Mouse (Mus musculus): ENCODE results near the gene Dnah8. TPM values are rescaled to one million over a fixed set of nuclear protein-coding genes. Genes with fewer than 3 reads are reported as not detected.

Gene Dnah8
- polyA plus RNA-seq, 1 experiment from 2014 or later, result 0.82 TPM

DNA sequence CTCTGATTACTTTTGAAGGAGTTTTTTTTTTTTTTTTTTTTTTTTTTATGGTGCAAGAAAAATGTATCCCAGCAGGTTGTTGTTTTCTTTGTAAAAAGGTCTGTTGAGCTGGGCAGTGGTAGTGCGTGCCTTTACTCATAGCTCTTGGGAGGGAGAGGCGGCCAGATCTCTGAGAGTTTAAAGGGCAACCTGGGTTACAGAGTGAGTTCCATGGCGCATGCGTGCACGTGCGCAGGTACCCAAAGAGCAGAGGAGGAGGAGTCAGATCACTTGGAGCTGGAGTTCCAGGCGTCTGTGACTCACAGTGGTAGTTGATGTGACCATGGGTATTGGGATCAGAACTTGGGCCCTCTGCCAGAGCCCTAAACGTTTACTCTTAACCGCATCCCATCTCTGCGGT lies 54.4 kb downstream of the Dnah8 start:
- Histone ChIP-seq H3K27ac (no peak overlapping the region), H3K27me3 (replicated peaks) (no peaks in the 10 kb centered on the region), H3K4me3 (replicated peaks) (no peak overlapping the region), H3K4me2 (replicated peaks) (no peak overlapping the region), H3K36me3 (no peaks in the 10 kb centered on the region), H3K9me3 (no peaks in the 10 kb centered on the region), H3K4me1 (replicated peaks) (no peaks in the 10 kb centered on the region), H3K9ac (no peak overlapping the region)
- no peak for ATAC-seq
- WGBS, result 89% methylated on average over 10 of the region's 10 CpGs

DNA sequence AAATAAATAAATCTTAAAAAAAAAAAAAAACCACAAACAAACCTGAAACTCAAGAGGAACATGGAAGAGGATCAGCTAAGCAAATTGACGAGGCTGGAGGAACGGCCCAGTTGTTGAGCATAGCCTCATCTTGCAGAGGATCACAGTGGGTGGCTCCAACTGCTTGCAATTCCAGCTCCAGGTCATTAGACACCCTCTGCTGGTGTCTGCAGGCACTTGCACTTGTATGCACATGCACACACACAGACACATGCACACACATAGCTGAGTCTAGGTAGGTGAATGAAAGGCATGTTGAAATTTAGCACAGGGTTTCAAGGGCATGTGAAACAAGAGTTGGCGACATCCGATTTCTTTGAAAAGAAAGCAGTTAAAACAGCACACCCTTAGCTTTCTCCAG lies 55.5 kb downstream of the Dnah8 start:
- no peak overlapping the region for H3K4me2 ChIP-seq (replicated peaks)
- no peaks in the 10 kb centered on the region for H3K9me3 ChIP-seq
- H3K4me1 ChIP-seq (replicated peaks), result no peaks in the 10 kb centered on the region
- H3K36me3 ChIP-seq, result no peaks in the 10 kb centered on the region
- H3K4me3 ChIP-seq (replicated peaks), result no peak overlapping the region
- no peak for ATAC-seq
- no peak overlapping the region for H3K9ac ChIP-seq
- no peak overlapping the region for H3K27ac ChIP-seq
- H3K27me3 ChIP-seq (replicated peaks), result no peaks in the 10 kb centered on the region
- 90% methylated on average over 4 of the region's 4 CpGs for WGBS

DNA sequence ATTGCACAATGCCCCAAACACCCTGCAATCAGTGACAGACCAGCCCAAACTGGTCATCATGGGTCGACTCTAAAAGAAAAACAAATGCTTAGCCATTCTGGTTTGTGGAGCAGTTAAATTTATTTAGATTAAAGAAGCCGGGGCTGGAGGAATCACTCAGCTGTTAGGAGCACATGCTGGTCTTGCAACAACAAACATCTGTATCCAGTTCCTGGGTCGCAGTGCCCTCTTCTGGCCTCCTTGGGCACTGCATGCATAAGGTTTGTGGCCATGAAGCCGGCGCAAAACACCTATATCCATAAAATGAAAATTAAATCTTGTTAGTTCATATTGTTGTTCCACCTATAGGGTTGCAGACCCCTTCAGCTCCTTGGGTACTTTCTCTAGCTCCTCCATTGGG lies 57.5 kb downstream of the Dnah8 start:
- H3K27ac ChIP-seq, result no peak overlapping the region
- no peaks in the 10 kb centered on the region for H3K9me3 ChIP-seq
- no peaks in the 10 kb centered on the region for H3K36me3 ChIP-seq
- no peaks in the 10 kb centered on the region for H3K4me1 ChIP-seq (replicated peaks)
- no peaks in the 10 kb centered on the region for H3K27me3 ChIP-seq (replicated peaks)
- H3K4me2 ChIP-seq (replicated peaks), result no peak overlapping the region
- no peak overlapping the region for H3K4me3 ChIP-seq (replicated peaks)
- no peak overlapping the region for H3K9ac ChIP-seq
- 23% methylated on average over 5 of the region's 5 CpGs for WGBS
- ATAC-seq, result no peak

DNA sequence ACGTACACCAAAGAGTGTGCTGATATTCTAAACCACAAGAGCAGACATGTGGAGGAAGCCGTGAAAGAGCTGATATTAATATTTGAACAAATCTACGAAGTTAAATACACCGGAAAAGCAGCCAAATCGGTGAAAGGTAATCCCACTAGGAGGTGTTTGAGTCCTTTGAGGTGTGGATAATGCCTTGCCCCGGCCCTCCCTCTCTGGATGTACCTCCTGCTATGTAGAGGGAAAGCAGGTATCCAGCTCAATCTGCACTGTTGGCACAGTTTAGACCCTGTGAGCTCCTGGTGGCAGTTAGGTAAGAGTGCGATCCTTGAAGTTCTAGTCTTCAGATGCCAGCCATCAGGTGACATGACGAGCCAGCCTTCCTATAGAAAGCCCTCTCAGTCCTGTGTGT lies 66.0 kb downstream of the Dnah8 start:
- ATAC-seq, result no peak
- Histone ChIP-seq H3K27me3 (replicated peaks) (no peaks in the 10 kb centered on the region), H3K36me3 (no peaks in the 10 kb centered on the region), H3K4me1 (replicated peaks) (no peaks in the 10 kb centered on the region), H3K27ac (no peak overlapping the region), H3K9ac (no peak overlapping the region), H3K4me2 (replicated peaks) (no peak overlapping the region), H3K9me3 (no peaks in the 10 kb centered on the region), H3K4me3 (replicated peaks) (no peak overlapping the region)
- WGBS, result 88% methylated on average over 8 of the region's 8 CpGs

DNA sequence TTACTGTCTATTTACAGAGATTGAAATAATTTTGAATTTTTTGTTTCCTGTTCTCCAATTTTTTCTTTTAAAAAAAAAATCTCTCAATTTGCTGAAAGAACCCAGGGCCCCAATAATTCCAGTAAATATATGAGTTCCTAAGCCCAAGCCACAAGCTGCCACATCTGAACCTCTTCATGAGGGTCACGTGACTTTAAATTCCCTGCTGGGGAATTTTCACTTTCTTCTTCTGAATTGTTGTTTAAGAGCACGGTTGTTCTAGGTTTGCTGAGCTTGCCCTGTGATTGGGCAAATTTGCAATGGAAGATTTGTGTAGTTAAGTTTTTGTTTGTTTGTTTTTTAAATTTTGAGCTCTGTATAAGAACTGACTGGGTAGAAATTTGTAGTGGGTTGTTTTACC lies 67.3 kb downstream of the Dnah8 start:
- no peak overlapping the region for H3K9ac ChIP-seq
- H3K36me3 ChIP-seq, result no peaks in the 10 kb centered on the region
- no peak overlapping the region for H3K4me2 ChIP-seq (replicated peaks)
- no peak for ATAC-seq
- no peak overlapping the region for H3K27ac ChIP-seq
- no peaks in the 10 kb centered on the region for H3K9me3 ChIP-seq
- no peak overlapping the region for H3K4me3 ChIP-seq (replicated peaks)
- no peaks in the 10 kb centered on the region for H3K4me1 ChIP-seq (replicated peaks)
- H3K27me3 ChIP-seq (replicated peaks), result no peaks in the 10 kb centered on the region
- WGBS, result 66% methylated on average over 2 of the region's 2 CpGs

DNA sequence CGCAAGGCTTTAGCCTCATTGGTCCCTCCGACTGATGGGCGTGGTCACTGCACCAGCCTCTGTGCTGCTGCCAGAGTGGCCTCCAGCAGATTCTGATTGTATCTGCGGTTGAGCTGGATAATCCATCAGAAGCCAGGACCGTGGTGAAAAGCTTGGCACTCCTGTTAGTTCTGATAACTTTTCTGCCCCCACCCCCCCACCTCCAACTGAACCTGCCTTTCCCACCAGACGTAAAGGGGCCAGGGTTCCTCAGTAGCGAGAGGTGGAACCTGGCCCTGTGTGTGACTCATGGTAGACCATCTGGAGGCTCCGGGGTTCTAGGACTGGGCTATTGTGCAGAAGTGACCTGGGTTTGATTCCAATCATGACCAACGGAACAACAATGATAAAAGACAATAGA lies 70.1 kb downstream of the Dnah8 start:
- Histone ChIP-seq H3K27ac (no peak overlapping the region), H3K36me3 (no peaks in the 10 kb centered on the region), H3K9me3 (no peaks in the 10 kb centered on the region), H3K27me3 (replicated peaks) (no peaks in the 10 kb centered on the region), H3K4me2 (replicated peaks) (no peak overlapping the region), H3K4me1 (replicated peaks) (no peaks in the 10 kb centered on the region), H3K4me3 (replicated peaks) (no peak overlapping the region), H3K9ac (no peak overlapping the region)
- ATAC-seq, result no peak
- 85% methylated on average over 9 of the region's 9 CpGs for WGBS

DNA sequence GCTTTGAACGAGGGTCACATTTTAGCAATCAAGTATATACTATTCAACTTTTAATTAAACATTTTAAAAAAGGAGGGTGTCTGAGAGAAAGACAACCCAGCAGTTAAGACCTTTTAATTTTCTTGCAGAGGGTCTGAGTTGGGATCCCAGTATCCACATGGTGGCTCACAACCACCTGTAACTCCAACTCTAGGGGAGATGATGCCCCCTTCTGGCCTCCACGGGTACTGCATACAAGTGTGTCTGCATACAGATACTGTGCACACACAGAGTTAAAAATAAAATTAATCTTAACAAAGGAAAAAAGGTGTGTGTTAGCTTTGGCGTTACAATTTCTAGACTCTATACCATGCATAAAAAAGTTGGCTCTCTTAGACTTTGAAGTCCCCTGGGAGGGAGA lies 90.6 kb downstream of the Dnah8 start:
- no peaks in the 10 kb centered on the region for H3K27me3 ChIP-seq (replicated peaks)
- H3K9me3 ChIP-seq, result no peaks in the 10 kb centered on the region
- WGBS, result 64% methylated on average over 3 of the region's 3 CpGs
- no peak overlapping the region for H3K4me3 ChIP-seq (replicated peaks)
- no peak overlapping the region for H3K4me2 ChIP-seq (replicated peaks)
- no peaks in the 10 kb centered on the region for H3K36me3 ChIP-seq
- no peaks in the 10 kb centered on the region for H3K4me1 ChIP-seq (replicated peaks)
- no peak for ATAC-seq
- H3K27ac ChIP-seq, result no peak overlapping the region
- H3K9ac ChIP-seq, result no peak overlapping the region

DNA sequence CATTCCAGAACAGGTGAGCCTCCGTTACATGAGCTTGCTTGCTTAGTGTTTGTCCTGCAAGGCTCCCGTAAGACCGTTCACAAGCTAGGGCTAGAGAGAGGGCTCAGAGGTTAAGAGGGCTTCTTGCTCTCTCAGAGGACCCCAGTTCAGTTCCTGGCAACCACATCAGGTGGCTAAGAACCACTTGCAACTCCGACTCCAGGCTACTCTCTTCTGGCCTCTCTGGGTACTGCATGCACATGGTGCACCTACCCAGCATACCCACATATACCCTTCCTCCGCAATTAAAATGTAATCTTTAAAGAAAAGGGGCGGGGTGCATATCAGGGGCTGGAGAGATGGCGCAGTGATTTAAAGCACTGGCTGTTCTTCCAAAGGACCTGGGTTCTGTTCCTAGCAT lies 94.0 kb downstream of the Dnah8 start:
- no peak for ATAC-seq
- Histone ChIP-seq H3K27ac (no peak overlapping the region), H3K4me1 (replicated peaks) (no peaks in the 10 kb centered on the region), H3K27me3 (replicated peaks) (no peaks in the 10 kb centered on the region), H3K9ac (no peak overlapping the region), H3K4me3 (replicated peaks) (no peak overlapping the region), H3K36me3 (no peaks in the 10 kb centered on the region), H3K4me2 (replicated peaks) (no peak overlapping the region), H3K9me3 (no peaks in the 10 kb centered on the region)
- 95% methylated on average over 7 of the region's 7 CpGs for WGBS

DNA sequence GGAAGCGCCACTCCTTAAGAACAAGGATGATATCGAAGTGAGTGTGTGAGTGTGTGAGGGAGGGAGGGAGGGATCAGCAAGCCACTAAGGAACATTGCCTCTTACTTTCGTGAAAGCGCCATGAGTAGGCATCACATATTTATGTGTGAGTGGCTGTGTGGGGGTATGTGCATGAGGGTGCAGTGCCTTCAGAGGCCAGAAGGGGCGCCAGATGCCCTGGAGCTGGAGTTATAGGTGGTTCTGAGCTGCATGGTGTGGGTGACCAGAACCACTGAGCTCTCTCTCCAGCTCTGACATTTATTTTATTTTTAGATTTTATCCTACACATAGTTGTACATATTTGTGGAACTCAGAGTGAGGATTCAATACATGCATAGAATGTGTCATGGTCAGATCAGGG lies 94.9 kb downstream of the Dnah8 start:
- Histone ChIP-seq H3K9me3 (no peaks in the 10 kb centered on the region), H3K4me2 (replicated peaks) (no peak overlapping the region), H3K27me3 (replicated peaks) (no peaks in the 10 kb centered on the region), H3K36me3 (no peaks in the 10 kb centered on the region), H3K4me1 (replicated peaks) (no peaks in the 10 kb centered on the region), H3K9ac (no peak overlapping the region), H3K4me3 (replicated peaks) (no peak overlapping the region), H3K27ac (no peak overlapping the region)
- ATAC-seq, result no peak
- WGBS, result 88% methylated on average over 5 of the region's 5 CpGs

DNA sequence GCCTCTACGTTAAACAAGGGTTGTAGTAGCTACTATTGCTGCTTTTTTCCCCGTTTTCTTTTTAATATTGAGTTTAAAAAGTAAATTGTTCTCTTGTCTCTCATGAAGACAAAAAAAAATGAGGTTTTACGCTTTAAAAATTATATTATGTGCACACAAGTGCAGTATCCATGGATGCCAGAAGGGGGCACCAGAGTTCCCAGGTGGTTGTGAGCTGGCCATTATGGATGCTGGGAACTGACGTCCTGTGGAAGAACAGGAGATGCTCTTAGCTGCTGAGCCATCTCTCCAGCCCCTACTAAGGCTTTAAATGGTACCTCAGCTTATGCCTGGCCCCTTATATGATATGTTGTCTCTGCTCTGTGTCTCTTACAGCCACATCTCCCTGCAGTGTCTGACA lies 103.6 kb downstream of the Dnah8 start:
- no peak for ATAC-seq
- Histone ChIP-seq H3K36me3 (no peaks in the 10 kb centered on the region), H3K4me2 (replicated peaks) (no peak overlapping the region), H3K4me3 (replicated peaks) (no peak overlapping the region), H3K9ac (no peak overlapping the region), H3K27me3 (replicated peaks) (no peaks in the 10 kb centered on the region), H3K4me1 (replicated peaks) (no peaks in the 10 kb centered on the region), H3K27ac (no peak overlapping the region), H3K9me3 (no peaks in the 10 kb centered on the region)
- WGBS, result 62% methylated on average over 4 of the region's 4 CpGs

DNA sequence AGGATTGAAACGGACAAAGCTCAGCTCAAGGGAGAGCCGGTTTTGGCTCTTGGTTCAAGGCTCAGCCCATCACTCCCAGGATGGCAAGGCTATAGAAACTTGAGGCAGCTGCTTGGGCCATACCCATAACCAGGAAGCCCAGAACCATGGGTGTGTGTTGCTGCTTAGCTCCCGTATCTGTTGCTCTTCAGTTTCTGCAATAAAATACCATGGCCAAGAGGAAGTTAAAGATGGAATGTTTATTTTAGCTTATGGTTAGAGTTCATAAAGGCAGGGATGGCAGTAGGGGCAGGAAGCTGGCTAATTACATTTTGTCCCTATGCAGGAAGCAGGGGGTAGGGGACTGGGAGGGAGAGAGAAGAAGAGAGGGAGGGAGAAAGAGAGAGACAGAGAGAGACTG lies 108.6 kb downstream of the Dnah8 start:
- H3K36me3 ChIP-seq, result no peaks in the 10 kb centered on the region
- 49% methylated on average over 3 of the region's 3 CpGs for WGBS
- no peak overlapping the region for H3K27ac ChIP-seq
- H3K4me2 ChIP-seq (replicated peaks), result no peak overlapping the region
- no peak for ATAC-seq
- H3K9ac ChIP-seq, result no peak overlapping the region
- no peaks in the 10 kb centered on the region for H3K4me1 ChIP-seq (replicated peaks)
- H3K9me3 ChIP-seq, result no peaks in the 10 kb centered on the region
- H3K4me3 ChIP-seq (replicated peaks), result no peak overlapping the region
- H3K27me3 ChIP-seq (replicated peaks), result no peaks in the 10 kb centered on the region

DNA sequence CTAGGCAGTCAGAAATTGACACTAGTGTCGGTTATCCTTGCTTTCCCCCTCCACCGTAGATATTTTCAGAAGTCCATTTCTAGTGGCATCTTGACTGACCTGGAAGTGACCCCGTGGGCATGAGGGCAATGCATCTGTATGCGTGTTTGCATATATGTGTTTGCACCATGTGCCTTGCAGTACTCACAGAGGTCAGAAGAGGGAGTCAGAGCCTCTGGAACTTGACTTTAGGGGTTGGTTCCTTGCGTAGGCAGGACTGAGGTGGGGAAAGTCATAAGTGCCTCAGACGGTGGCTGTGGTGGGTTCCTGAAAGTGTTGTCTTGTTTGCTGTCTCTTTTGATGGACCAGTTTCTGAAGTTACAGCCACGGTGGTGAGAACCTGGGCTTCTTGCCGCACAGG lies 110.6 kb downstream of the Dnah8 start:
- Histone ChIP-seq H3K27me3 (replicated peaks) (no peaks in the 10 kb centered on the region), H3K4me1 (replicated peaks) (no peaks in the 10 kb centered on the region), H3K9ac (no peak overlapping the region), H3K27ac (no peak overlapping the region), H3K9me3 (no peaks in the 10 kb centered on the region), H3K4me3 (replicated peaks) (no peak overlapping the region), H3K4me2 (replicated peaks) (no peak overlapping the region), H3K36me3 (no peaks in the 10 kb centered on the region)
- 88% methylated on average over 8 of the region's 8 CpGs for WGBS
- ATAC-seq, result no peak

DNA sequence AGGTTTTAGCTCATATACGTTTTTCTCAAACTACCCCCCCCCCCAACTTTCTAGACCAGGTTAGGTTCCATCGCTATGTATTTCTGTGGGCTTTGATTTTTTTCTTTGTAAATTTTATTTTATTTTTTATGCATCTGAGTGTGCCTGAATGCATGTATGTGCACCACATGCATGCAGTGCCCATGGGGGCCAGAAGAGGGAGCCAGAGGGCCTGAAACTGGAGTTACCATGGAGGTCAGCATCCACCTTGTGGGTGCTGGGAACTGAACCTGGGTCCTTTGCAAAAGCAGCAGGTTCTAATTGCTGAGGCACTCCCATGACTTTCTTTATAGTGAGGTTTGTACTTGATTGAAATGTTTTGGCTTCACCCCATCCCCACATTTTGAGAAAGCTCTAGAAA lies 111.3 kb downstream of the Dnah8 start:
- ATAC-seq, result no peak
- Histone ChIP-seq H3K9ac (no peak overlapping the region), H3K27ac (no peak overlapping the region), H3K27me3 (replicated peaks) (no peaks in the 10 kb centered on the region), H3K36me3 (no peaks in the 10 kb centered on the region), H3K4me3 (replicated peaks) (no peak overlapping the region), H3K9me3 (no peaks in the 10 kb centered on the region), H3K4me2 (replicated peaks) (no peak overlapping the region), H3K4me1 (replicated peaks) (no peaks in the 10 kb centered on the region)
- WGBS, result 91% methylated on average over 2 of the region's 2 CpGs

DNA sequence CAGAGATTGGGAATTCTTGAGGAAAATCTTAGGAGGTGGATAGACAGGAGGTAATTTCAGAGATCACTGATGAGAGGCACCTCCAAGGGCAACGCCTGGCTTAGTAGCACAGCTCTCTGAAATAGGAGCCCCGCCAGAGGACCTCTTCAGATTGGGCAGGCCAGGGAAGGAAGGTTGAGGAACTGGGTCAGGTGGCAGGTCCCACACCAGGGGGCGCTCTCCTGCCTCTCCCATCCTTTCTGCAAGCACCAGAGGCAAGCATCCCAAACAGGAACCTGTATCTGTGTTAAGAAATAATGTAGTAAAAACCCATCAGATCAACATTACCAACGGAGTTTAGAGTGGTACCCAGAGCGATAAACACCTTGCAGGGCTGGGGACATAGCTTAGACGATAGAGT lies 113.6 kb downstream of the Dnah8 start:
- Histone ChIP-seq H3K9me3 (no peaks in the 10 kb centered on the region), H3K27ac (no peak overlapping the region), H3K4me3 (replicated peaks) (no peak overlapping the region), H3K27me3 (replicated peaks) (no peaks in the 10 kb centered on the region), H3K4me1 (replicated peaks) (no peaks in the 10 kb centered on the region), H3K9ac (no peak overlapping the region), H3K36me3 (no peaks in the 10 kb centered on the region), H3K4me2 (replicated peaks) (no peak overlapping the region)
- ATAC-seq, result no peak
- 43% methylated on average over 6 of the region's 6 CpGs for WGBS

All from intestine, embryonic 15.5 days (tissue).